Mouse (Mus musculus): ENCODE results near the gene Tor1b. TPM values are rescaled to one million over a fixed set of nuclear protein-coding genes. Genes with fewer than 3 reads are reported as not detected.
"Not testable (repeated sequence)": the region's sequence is repeated elsewhere in the genome, so short reads cannot be mapped to it uniquely, and the experiment has no call there.

Tor1b gene
- total RNA-seq (2015): 28.6 and 29.4 TPM in 2 replicates
- 36.4 and 38.9 TPM in 2 replicates for total RNA-seq (2017)

DNA sequence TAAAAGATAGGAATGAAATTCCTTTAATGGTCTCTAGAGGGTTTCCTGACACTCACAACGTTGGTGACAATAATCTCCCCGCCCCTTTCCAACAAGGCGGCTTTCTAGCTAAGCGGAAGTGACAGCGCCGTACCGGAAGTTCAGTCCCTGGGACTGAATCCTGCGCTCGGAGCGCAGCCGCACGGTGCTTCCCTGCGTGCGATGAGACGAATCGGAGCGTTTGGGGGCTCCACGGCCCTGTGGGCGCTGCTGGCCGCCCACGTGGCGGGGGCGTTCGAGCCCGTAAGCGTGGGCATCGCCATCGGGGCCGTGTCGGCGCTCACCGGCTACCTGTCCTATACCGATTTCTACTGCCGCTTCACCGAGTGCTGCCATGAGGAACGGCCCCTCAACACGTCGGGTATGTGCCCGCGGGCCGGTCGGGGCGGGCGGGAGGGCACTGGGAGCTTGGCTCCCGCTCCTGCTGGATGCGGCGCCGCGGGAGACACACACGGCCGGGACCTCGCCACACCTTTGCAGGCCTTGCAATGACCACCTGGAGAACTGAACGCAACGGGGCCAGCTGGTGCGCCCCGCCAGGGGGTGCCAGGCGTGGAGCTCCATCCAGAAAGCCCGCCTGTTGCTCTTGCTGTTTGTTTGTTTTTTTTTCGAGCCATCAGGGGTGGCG lies at the start of gene Tor1b:
Tor1b (plus strand) TSS at position 136 of the 667 bp plus-strand sequence.
- ATAC-seq (replicated peaks; ENCODE audit: poor library complexity): peak; percentile 99

- no peak for ATAC-seq (replicated peaks; ENCODE audit: poor library complexity)
Observed at GRCm38 (mm10) chr2:30904231-30904630, 48.5 kb upstream of the Tor1b start.

GRCm38 (mm10) chr2:30904991-30905390 lies 47.8 kb upstream of the Tor1b start:
- no peak for ATAC-seq (replicated peaks; ENCODE audit: poor library complexity)

DNA sequence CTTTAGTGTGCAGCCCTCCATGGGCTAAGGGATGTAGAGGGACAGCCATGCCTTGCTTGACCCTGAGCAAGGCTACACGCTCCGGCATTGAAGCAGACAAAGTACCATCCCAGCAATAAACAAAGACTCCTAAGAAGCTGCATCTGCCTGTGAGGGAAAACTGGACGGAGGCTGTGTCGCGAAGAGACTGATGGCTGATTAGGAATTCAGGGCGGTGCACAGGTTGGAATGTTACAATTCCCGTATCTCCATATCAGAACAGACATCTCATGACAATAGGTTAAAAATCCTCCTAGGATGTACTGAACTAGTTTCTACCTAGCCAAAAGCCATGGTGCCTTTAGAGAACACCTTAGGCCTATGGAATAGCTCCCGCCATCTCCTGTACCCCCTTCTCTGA lies 46.9 kb upstream of the Tor1b start:
- ATAC-seq (replicated peaks; ENCODE audit: poor library complexity): no peak

GRCm38 (mm10) chr2:30906641-30907040 lies 46.1 kb upstream of the Tor1b start:
- no peak for ATAC-seq (replicated peaks; ENCODE audit: poor library complexity)

DNA sequence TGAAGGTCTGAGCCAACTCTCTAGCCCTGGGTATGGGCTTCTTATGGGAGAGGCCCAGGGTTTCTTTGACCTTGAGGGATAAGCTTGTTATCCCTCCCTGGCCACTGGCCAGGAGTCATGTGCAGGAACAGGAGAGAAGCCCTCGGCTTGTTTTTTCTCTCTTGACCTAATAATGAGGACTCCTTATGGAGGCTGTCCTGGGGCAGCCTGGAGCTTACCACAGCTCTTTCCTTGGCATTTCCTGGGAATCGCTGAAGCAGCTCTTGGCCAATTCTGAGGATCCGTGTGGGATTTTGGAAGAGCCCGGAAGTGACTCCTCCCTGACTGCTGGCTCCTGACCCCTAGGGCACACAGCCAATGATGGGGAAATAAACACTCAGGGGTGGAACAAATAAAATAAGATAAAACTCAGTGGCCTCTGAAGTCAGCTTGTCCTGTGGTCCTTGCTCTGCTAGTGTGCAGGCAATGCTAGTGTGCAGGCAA lies 40.4 kb upstream of the Tor1b start:
- no peak for ATAC-seq (replicated peaks; ENCODE audit: poor library complexity)

- ATAC-seq (replicated peaks; ENCODE audit: poor library complexity): no peak
Observed at GRCm38 (mm10) chr2:30913022-30913421, 39.7 kb upstream of the Tor1b start.

GRCm38 (mm10) chr2:30914836-30915235 lies 37.9 kb upstream of the Tor1b start:
- no peak for ATAC-seq (replicated peaks; ENCODE audit: poor library complexity)

DNA sequence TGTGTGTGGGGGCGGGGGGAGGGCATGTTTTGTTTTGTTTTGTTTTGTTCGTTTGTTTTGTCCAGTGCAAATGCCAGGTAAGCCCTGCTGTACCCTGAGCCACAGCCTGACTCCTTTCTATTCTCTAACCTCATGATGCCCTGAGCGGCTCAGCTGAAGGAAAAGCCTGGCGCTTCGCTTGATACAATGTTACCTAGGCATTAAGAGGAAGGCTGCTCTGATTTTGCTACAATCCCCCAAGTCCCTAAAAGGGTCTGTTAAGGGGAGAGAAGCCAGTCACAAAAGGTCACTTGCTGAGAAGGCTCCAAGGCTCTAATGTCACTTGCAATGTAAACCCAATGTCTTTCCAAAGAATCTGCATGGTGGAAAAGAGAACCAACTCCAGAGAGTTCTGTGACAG lies 37.4 kb upstream of the Tor1b start:
- ATAC-seq (replicated peaks; ENCODE audit: poor library complexity): no peak

DNA sequence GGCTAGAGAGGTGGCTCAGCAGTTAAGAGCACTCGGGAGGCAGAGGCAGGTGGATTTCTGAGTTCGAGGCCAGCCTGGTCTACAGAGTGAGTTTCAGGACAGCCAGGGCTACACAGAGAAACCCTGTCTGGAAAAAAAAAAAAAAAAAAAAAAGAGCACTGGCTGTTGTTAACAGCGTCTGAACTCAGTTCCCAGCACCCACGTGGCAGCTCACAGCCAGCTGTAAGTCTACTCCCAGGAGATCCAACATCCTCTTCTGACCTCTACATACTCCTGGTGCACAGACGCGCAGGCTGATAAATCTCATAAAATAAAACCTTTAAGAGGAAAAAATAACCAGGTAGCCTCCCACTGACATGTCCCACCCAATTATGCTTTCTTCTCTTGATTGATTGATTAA lies 36.8 kb upstream of the Tor1b start:
- not testable (repeated sequence) for ATAC-seq (replicated peaks; ENCODE audit: poor library complexity)

- ATAC-seq (replicated peaks; ENCODE audit: poor library complexity): no peak
Observed at GRCm38 (mm10) chr2:30917649-30918048, 35.1 kb upstream of the Tor1b start.

DNA sequence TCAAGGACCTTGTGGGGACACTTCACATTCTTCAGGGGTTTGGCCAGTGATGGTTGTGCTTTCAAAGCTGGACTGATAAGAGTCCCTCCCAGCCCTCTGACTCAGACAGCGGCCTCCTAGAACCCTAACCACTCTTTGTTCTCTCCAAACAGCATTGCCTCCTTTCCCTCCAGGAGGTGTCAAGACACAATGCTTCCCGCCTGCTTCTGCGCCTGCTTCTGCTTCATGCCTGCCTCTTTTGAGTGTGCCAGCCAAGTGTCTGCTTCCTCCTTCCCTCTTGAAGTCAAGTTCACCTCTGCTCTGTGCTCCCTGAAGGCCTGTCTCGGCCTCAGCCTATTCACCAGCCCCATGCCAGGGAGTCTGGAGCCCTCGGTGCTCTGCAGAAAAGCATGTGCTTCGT lies 34.6 kb upstream of the Tor1b start:
- no peak for ATAC-seq (replicated peaks; ENCODE audit: poor library complexity)

DNA sequence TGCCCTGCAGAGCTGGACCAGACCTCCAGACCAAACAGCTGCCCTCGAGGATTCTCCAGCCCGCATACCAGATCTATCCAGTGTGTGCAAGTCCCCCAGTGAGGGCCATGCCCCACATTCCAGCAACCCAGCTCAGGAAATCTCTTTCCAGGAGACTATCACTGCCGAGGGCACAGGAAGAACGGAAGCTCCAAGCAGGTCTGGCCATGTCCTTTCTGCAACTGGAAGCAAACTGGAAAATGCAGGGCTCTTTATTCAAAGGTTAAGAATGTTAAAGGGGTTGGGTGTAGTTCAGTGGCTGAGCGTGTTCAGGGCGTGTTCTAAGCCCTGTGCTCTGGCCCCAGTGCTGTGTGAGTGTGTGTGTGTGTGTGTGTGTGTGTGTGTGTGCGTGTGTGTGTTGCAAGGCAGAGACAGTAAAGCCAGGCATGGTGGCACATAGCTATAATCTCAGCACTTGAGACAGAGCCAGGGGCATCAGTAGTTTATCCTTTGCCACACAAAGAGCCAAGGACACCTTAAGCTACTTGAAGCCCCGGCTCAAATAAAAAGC lies 33.9 kb upstream of the Tor1b start:
- ATAC-seq (replicated peaks; ENCODE audit: poor library complexity): no peak

DNA sequence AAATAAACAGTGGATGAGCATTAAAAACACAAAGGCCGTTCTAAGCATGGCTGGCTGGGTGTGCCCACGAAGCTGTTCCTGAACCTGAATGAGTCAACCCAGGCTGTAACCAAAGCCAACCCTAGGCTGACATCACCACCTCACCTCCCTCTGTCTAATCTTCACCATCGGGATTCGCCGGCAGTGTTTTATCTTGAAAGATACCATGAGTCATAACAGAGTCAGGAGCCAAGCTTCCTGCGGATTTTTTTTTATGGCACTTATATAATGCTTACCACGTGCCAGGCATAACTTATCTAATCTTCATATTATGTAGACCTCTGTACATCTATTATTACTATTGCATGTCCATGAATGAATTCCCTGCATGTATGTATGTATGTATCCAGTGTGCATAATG lies 32.5 kb upstream of the Tor1b start:
- ATAC-seq (replicated peaks; ENCODE audit: poor library complexity): no peak

GRCm38 (mm10) chr2:30923099-30923498 lies 29.7 kb upstream of the Tor1b start:
- no peak for ATAC-seq (replicated peaks; ENCODE audit: poor library complexity)

DNA sequence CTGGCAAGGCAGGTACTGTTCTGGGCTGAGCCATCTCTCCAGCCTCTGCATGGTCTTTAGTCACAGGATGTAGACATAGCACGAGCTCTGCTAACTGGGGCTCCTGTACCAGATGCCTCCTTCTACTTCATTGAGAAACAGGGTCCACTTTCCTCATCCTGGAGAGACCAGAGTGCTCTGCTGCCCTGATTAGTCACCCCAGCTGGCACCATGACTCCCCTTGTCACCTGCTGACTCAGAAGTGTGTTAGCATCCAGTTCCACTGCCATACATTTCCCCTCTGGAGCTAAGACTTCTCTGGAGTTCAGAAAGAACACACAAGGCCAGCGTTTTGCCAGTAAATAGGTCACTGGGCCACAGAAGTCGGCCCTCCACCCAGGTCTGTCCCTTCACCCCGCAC lies 27.6 kb upstream of the Tor1b start:
- no peak for ATAC-seq (replicated peaks; ENCODE audit: poor library complexity)

DNA sequence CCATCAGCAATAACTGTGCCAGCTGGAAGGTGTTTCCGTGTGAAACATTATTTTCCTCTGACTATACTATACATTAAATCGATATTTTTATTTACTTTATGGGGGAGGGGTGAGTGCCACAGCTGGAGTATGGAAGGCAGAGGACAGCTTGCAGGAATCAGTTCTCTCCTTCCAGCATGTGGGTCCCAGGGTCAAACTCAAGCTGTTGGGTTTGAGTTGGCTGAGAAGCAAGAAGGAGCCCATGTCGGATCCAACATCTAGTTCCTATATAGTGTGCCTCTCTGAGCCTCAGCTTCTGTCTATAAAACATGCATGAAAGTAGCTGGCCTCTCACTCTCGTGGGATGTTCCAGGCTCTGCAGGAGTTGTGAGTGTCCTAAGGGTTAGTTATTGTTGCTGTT lies 26.4 kb upstream of the Tor1b start:
- no peak for ATAC-seq (replicated peaks; ENCODE audit: poor library complexity)

GRCm38 (mm10) chr2:30927151-30927781 lies 25.5 kb upstream of the Tor1b start:
- peak; percentile 21 for ATAC-seq (replicated peaks; ENCODE audit: poor library complexity)

- peak; percentile 47 for ATAC-seq (replicated peaks; ENCODE audit: poor library complexity)
Observed at GRCm38 (mm10) chr2:30927844-30928628, 24.7 kb upstream of the Tor1b start.

GRCm38 (mm10) chr2:30928893-30929482 lies 23.8 kb upstream of the Tor1b start:
- peak; percentile 84 for ATAC-seq (replicated peaks; ENCODE audit: poor library complexity)

DNA sequence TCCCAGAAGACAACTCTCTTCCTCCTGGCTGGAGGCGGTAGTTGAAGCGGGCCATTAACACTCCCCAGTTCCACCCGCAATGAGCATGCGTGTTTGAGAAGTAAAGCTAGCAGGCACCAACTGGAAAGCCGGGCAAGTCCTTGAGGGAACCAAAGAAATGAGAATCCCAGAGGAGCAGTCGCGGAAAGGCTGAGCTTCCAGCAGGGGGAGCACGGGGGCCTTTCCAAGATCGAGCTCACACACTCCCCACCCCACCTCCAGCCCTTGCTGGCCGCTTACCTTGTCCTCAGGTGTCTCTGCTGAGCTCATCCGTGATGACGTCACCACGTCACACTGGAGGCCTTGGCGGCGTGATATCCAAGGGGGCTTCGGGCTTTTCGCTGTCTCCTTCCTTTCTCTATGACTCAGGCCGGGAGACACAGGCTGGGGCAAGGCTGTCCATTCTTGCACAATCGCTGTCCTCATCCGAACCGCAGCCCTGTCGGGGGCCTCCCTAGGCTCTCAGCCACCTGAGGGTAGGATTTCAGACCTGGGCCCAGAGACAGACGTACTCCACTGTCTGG lies 23.2 kb upstream of the Tor1b start, which contains the start of gene Ptges:
Ptges (minus strand) TSS at position 381 of the 563 bp plus-strand sequence.
- peak; percentile 56 for ATAC-seq (replicated peaks; ENCODE audit: poor library complexity)

Measured in megakaryocyte progenitor cell, adult 5-6 weeks (primary cell).